Mouse (Mus musculus): ENCODE results near the gene Vamp1.

DNA sequence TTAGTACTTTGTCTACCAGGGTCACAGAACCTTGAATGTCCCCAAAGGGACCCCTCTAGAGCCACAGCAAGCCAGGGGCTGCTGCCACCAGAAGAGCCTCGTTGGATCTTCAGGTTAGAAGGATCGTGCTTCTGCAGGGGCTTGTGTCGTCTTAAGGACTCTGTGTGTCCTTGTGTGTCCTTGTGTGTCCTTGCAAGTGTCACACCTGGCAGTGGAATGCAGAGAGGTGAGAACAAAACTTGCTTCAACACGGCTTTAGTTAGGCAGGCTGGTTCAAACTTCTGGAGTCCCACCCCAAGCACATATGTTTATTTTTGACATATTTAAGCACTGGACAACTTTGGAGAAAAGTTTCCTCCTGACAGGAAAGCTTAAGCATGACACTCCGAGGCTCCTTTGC, 73.4 kb downstream of the Vamp1 start:
- TF ChIP-seq CTCF (IDR thresholded peaks at IDR 0.05; ENCODE audit: control insufficient read depth, insufficient read depth, low read length) (no peak), POLR2A (IDR thresholded peaks at IDR 0.05; ENCODE audit: borderline replicate concordance, control insufficient read depth, low read depth, low read length) (no peak)
